Mouse (Mus musculus) adrenal gland, postnatal 10 days (tissue): ENCODE measurements around the gene Gpn2. TPM values are rescaled to one million over a fixed set of nuclear protein-coding genes. Genes with fewer than 3 reads are reported as not detected.

Experiments used
- DNase-seq: peaks from one replicate; pipeline ENCODE4 v3.0.0; 2021; ENCODE audit warnings: mixed read lengths
- microRNA-seq: library from miRNA; unstranded; fragments of <30 nt; microRNA quantifications from one replicate; pipeline ENCODE4 v1.2.0, GENCODE M21; 2021
- total RNA-seq, 2 experiments: library from RNA; stranded (reverse); gene quantifications; 2 replicates each; pipeline ENCODE4 v1.2.3; 2021

Gene Gpn2
- total RNA-seq, 2 experiments from 2014 or later = 12.9 to 13.3 TPM

GRCm38 (mm10) chr4:133624830-133625229, 40.7 kb downstream of the Gpn2 start:
- no peak for DNase-seq

- peak; percentile 53 for DNase-seq
Measured at GRCm38 (mm10) chr4:133625621-133626071, 41.5 kb downstream of the Gpn2 start.

GRCm38 (mm10) chr4:133626221-133626620, 42.1 kb downstream of the Gpn2 start:
- no peak for DNase-seq

- no peak for DNase-seq
Measured at GRCm38 (mm10) chr4:133626621-133627020, 42.5 kb downstream of the Gpn2 start.

GRCm38 (mm10) chr4:133627039-133627438, 42.9 kb downstream of the Gpn2 start:
- DNase-seq = no peak

- DNase-seq = no peak
Measured at GRCm38 (mm10) chr4:133628517-133628916, 44.4 kb downstream of the Gpn2 start.

GRCm38 (mm10) chr4:133629191-133629590, 45.0 kb downstream of the Gpn2 start:
- DNase-seq = no peak

GRCm38 (mm10) chr4:133630326-133630920, 46.3 kb downstream of the Gpn2 start:
- peak; percentile 39 for DNase-seq

- DNase-seq = peak; percentile 46
Measured at GRCm38 (mm10) chr4:133631071-133631768, 47.1 kb downstream of the Gpn2 start.

GRCm38 (mm10) chr4:133631769-133632411, 47.7 kb downstream of the Gpn2 start:
- DNase-seq = no peak

GRCm38 (mm10) chr4:133632483-133633327, 48.5 kb downstream of the Gpn2 start:
- DNase-seq = peak; percentile 65

GRCm38 (mm10) chr4:133633332-133634042, 49.3 kb downstream of the Gpn2 start:
- DNase-seq = peak; percentile 96

GRCm38 (mm10) chr4:133634043-133634410, 49.9 kb downstream of the Gpn2 start:
- DNase-seq = no peak

Small RNA genes lying within 50 kb of the gene (microRNA-seq; reads per million reads assigned to microRNA genes)
- gene Gm23158 = not detected

Other genes starting within 250 kb of the Gpn2 start
- 10 to 100 TPM; 46.3 to 50.1 TPM for gene Wdtc1, start 230.9 kb upstream of the Gpn2 start, total RNA-seq
- gene Slc9a1, start 214.7 kb upstream of the Gpn2 start, total RNA-seq = 10 to 100 TPM; 31.9 to 42.5 TPM
- 1 to 10 TPM in 1 of 2 experiments, under 1 TPM in 1; 0.58 to 1.2 TPM for gene Tent5b, start 104.2 kb upstream of the Gpn2 start, total RNA-seq
- gene Trnp1, start 85.8 kb upstream of the Gpn2 start, total RNA-seq = 1 to 10 TPM; 6.2 to 9.3 TPM
- gene Kdf1, start 65.4 kb upstream of the Gpn2 start, total RNA-seq = 1 to 10 TPM; 2.1 to 3.1 TPM
- gene Nudc, start 38.4 kb upstream of the Gpn2 start, total RNA-seq = 100 to 1,000 TPM in 1 of 2 experiments, 10 to 100 TPM in 1; 95.6 to 102 TPM
- gene Nr0b2, start 31.0 kb upstream of the Gpn2 start, total RNA-seq = 10 to 100 TPM; 18.0 to 19.3 TPM
- 1 to 10 TPM; 5.7 to 8.1 TPM for gene Gpatch3, start 9.6 kb upstream of the Gpn2 start, total RNA-seq
- gene Sfn, start 17.8 kb downstream of the Gpn2 start, total RNA-seq = 1 to 10 TPM; 2.2 to 3.8 TPM
- 10 to 100 TPM; 25.3 to 26.0 TPM for gene Zdhhc18, start 65.8 kb downstream of the Gpn2 start, total RNA-seq
- 10 to 100 TPM; 11.9 to 18.6 TPM for gene Pigv, start 88.3 kb downstream of the Gpn2 start, total RNA-seq
- gene Arid1a, start 172.4 kb downstream of the Gpn2 start, total RNA-seq = 10 to 100 TPM; 46.7 to 63.4 TPM